Mouse (Mus musculus) neural tube, embryonic 12.5 days (tissue): ENCODE measurements around the gene Dnajc15. TPM values are rescaled to one million over a fixed set of nuclear protein-coding genes. Genes with fewer than 3 reads are reported as not detected.
"Not testable (repeated sequence)": the region's sequence is repeated elsewhere in the genome, so short reads cannot be mapped to it uniquely, and the experiment has no call there.

ENCODE experiments used
- ATAC-seq: fragments of 200-750 bp; cut with Nextera tagmentation; 2 replicates; pipeline ENCODE4 v1.8.0; 2017; ENCODE audit warnings: low read depth, mild to moderate bottlenecking, moderate TSS enrichment, moderate library complexity; ENCODE audit not compliant: low FRiP score
- H3K27ac ChIP-seq: fragments of 300-500 bp; sonication (generic); 2 replicates; pipeline ENCODE4 v1.5.1; 2016
- H3K27me3 ChIP-seq: fragments of 300-500 bp; sonication (generic); replicated peaks from 2 replicates; pipeline ENCODE4 v1.6.1; 2016; ENCODE audit warnings: mild to moderate bottlenecking
- H3K36me3 ChIP-seq: fragments of 300-500 bp; sonication (generic); 2 replicates; pipeline ENCODE4 v1.6.1; 2016; ENCODE audit warnings: mild to moderate bottlenecking
- H3K4me1 ChIP-seq: fragments of 300-500 bp; sonication (generic); 2 replicates; pipeline ENCODE4 v1.6.1; 2016
- H3K4me2 ChIP-seq: fragments of 300-500 bp; sonication (generic); replicated peaks from 2 replicates; pipeline ENCODE4 v1.6.1; 2016; ENCODE audit warnings: mild to moderate bottlenecking
- H3K4me3 ChIP-seq: fragments of 300-500 bp; sonication (generic); 2 replicates; pipeline ENCODE4 v1.5.1; 2016
- H3K9ac ChIP-seq: fragments of 300-500 bp; sonication (generic); 2 replicates; pipeline ENCODE4 v1.6.1; 2016; ENCODE audit warnings: mild to moderate bottlenecking
- H3K9me3 ChIP-seq: fragments of 300-500 bp; sonication (generic); 2 replicates; pipeline ENCODE4 v1.6.1; 2016; ENCODE audit warnings: mild to moderate bottlenecking
- WGBS: fragments of 180-500 bp; shearing (Covaris S2); methylation state at CpG from one replicate; pipeline ENCODE4 v1.1.7; 2016; 5-methylcytosine and 5-hydroxymethylcytosine counted together
- polyA plus RNA-seq: library from polyadenylated mRNA; unstranded; fragments of >200 nt; fragmentation: Nextera tagmentation; extraction: Ambion mirVana; gene quantifications from 2 replicates; pipeline ENCODE4 v1.2.1, GENCODE M21; 2016

Gene Dnajc15
- polyA plus RNA-seq, 1 experiment from 2014 or later = 79.4 TPM

GRCm38 (mm10) chr14:77882669-77883068 lies 7.7 kb upstream of the Dnajc15 start:
- WGBS = 78% methylated on average over 6 of the region's 6 CpGs
- Histone ChIP-seq H3K27ac (no peak overlapping the region), H3K27me3 (no peaks in the 10 kb centered on the region), H3K4me1 (no peaks in the 10 kb centered on the region), H3K4me2 (no peak overlapping the region), H3K4me3 (no peak overlapping the region), H3K9ac (no peak overlapping the region), H3K36me3 (no peaks in the 10 kb centered on the region), H3K9me3 (no peaks in the 10 kb centered on the region)
- ATAC-seq = no peak

DNA sequence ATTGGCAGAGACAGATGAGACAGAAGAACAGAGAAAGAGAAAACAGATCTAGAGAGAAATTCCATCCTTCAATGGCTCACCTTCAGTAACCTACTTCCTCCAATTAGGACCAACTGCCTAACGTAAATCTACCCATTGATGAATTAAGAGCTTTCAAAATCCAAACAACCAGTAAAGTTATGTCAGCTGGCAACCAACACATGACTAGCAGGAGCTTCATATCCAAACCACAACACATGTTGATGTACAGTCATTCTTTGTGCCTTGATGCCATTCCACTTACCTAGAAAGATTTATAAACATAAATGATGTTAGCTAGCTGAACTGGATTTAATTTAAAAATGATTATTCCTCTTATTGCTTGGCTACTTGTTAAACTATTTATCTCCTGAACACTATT lies 7.1 kb upstream of the Dnajc15 start:
- Histone ChIP-seq H3K4me1 (no peaks in the 10 kb centered on the region), H3K4me3 (no peak overlapping the region), H3K36me3 (no peaks in the 10 kb centered on the region), H3K9ac (no peak overlapping the region), H3K9me3 (no peaks in the 10 kb centered on the region), H3K27ac (no peak overlapping the region), H3K27me3 (no peaks in the 10 kb centered on the region), H3K4me2 (no peak overlapping the region)
- 97% methylated on average over 1 of the region's 1 CpGs for WGBS
- no peak for ATAC-seq

- not testable (repeated sequence) for H3K9ac ChIP-seq, H3K4me2 ChIP-seq, H3K4me1 ChIP-seq, ATAC-seq, H3K9me3 ChIP-seq, H3K36me3 ChIP-seq, H3K27me3 ChIP-seq, H3K27ac ChIP-seq, H3K4me3 ChIP-seq
- 77% methylated on average over 2 of the region's 2 CpGs for WGBS
Measured at GRCm38 (mm10) chr14:77877876-77878275, 3.0 kb upstream of the Dnajc15 start.

DNA sequence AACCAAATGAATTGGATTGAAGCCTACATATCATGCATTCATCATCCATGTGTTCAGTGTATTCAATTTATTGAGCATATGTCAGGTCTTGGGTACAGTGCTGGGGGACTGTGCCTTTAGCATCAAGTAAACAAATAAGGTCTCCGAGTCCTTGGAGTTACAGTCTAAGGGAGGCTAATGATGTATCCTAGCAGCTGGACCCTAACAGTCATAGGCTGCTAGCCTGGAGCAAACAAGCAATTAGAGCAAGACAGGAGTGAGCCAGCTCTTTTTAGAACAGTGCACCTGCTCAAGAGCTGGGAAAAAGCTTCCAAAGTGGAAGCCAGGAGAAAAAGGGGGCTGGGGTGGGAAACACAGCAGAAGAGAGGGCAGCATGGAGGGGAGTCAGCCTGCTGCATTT lies 1.3 kb upstream of the Dnajc15 start:
- Histone ChIP-seq H3K4me1 (no peaks in the 10 kb centered on the region), H3K27me3 (no peaks in the 10 kb centered on the region), H3K4me2 (no peak overlapping the region), H3K9me3 (no peaks in the 10 kb centered on the region), H3K27ac (no peak overlapping the region), H3K4me3 (no peak overlapping the region), H3K36me3 (no peaks in the 10 kb centered on the region), H3K9ac (no peak overlapping the region)
- 89% methylated on average over 1 of the region's 1 CpGs for whole genome bisulfite sequencing
- ATAC-seq = no peak

DNA sequence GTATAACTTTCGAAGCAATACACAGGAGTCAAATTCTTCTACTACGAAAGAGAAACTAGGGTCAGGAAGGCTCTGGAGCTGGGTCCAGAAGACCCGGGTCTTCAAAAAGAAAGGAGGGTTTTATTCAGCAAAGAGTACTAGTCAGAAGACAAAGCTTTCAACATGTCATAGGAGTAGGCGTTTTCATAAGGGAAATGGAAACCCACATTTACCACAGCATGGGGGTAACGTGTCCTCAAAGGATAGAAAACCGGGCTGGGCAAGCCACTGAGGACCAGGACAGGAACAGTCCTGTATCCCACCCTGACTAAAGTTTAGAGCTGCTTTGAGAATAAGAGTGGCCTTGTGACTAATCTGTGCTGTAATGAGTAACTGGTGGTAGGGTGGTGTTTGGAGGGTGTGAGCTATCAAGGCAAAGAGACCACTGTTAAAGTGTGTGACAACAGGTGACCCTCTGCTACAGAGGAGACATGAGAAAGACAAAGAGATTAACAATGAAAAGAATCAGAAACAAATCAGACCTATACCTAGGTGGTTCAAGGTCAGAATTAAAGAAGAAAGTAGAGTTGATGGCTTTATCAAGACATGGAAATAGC lies 3.4 kb downstream of the Dnajc15 start:
- H3K4me3 ChIP-seq = no peak overlapping the region
- H3K4me1 ChIP-seq = no peaks in the 10 kb centered on the region
- ATAC-seq = no peak
- H3K27ac ChIP-seq = no peak overlapping the region
- no peaks in the 10 kb centered on the region for H3K9me3 ChIP-seq
- H3K4me2 ChIP-seq = no peak overlapping the region
- H3K27me3 ChIP-seq = no peaks in the 10 kb centered on the region
- H3K36me3 ChIP-seq = no peaks in the 10 kb centered on the region
- no peak overlapping the region for H3K9ac ChIP-seq
- 92% methylated on average over 6 of the region's 6 CpGs for WGBS

DNA sequence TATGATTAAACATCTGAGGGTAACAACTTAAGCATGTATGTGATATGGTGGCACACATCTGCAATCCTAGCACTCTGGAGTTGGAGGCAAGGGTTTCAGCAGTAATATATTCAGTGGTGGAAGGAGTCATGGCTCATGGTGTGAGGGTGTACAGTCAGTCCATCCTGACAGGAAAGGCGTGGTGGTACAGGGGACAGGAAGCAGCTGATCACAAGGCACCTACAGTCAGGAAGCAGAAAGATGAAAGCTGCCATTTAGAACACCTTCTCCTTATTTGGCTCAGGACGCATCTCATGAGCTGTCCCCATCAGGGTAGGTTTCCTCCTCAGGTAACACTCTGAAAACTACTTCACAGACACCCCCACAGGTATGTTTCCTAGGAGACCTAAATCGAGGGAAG lies 4.0 kb downstream of the Dnajc15 start:
- Histone ChIP-seq H3K9ac (no peak overlapping the region), H3K4me2 (no peak overlapping the region), H3K4me3 (no peak overlapping the region), H3K9me3 (no peaks in the 10 kb centered on the region), H3K27me3 (no peaks in the 10 kb centered on the region), H3K4me1 (no peaks in the 10 kb centered on the region), H3K36me3 (no peaks in the 10 kb centered on the region), H3K27ac (no peak overlapping the region)
- 89% methylated on average over 3 of the region's 3 CpGs for WGBS
- ATAC-seq = no peak

DNA sequence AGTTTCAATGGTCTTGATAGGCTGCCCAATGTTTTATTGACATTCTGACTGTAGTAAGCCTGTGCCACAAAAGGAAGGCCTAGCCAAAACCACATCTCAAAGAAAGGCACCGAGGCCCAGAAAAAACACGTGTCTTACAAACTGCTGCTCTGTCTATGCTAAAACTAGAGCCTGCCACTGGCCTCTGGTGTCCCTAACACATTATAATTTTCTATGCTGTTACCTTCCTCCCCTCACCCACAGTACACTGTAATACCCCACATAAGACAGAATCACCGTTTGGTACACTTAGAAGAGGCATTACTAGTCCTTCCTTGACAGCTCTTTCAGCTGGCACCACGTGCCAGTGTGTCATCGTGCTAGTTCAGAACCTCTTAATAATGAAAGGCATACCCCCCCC lies 7.3 kb downstream of the Dnajc15 start:
- 92% methylated on average over 5 of the region's 5 CpGs for WGBS
- H3K9ac ChIP-seq = no peak overlapping the region
- ATAC-seq = no peak

DNA sequence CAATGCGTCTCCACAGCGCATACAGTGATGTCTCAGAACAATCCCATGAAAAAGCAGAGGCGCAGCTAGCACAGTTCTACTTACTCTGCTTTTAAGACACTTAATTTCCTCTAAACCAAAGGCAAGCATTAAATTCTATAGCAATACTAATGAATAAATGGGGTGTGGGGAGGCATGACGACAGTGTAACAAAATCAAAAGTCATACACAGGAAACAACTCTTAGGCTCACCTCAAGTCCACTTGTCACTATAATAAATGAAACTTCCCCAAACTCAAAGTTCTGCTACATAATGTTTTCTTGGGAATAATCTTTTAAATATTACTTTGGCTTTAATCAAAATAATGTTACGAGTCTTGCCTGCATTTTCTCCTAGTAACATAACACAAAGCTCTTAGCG lies 10.4 kb downstream of the Dnajc15 start:
- 94% methylated on average over 6 of the region's 6 CpGs for WGBS
- H3K27ac ChIP-seq = no peak overlapping the region
- ATAC-seq = no peak
- H3K27me3 ChIP-seq = no peaks in the 10 kb centered on the region
- H3K4me3 ChIP-seq = no peak overlapping the region
- no peaks in the 10 kb centered on the region for H3K4me1 ChIP-seq
- H3K9ac ChIP-seq = no peak overlapping the region
- H3K36me3 ChIP-seq = no peaks in the 10 kb centered on the region
- no peak overlapping the region for H3K4me2 ChIP-seq
- H3K9me3 ChIP-seq = no peaks in the 10 kb centered on the region

More for the DNA sequence above, 7.3 kb downstream of the Dnajc15 start:
- H3K9me3 ChIP-seq = no peaks in the 10 kb centered on the region
- H3K27me3 ChIP-seq = no peaks in the 10 kb centered on the region
- no peak overlapping the region for H3K4me3 ChIP-seq
- no peaks in the 10 kb centered on the region for H3K4me1 ChIP-seq
- no peak overlapping the region for H3K4me2 ChIP-seq
- no peak overlapping the region for H3K27ac ChIP-seq
- H3K36me3 ChIP-seq = no peaks in the 10 kb centered on the region

- H3K9ac ChIP-seq = no peak overlapping the region
- no peak overlapping the region for H3K27ac ChIP-seq
- H3K36me3 ChIP-seq = no peaks in the 10 kb centered on the region
- no peaks in the 10 kb centered on the region for H3K9me3 ChIP-seq
- 78% methylated on average over 3 of the region's 3 CpGs for WGBS
- H3K27me3 ChIP-seq = no peaks in the 10 kb centered on the region
- H3K4me1 ChIP-seq = no peaks in the 10 kb centered on the region
- no peak overlapping the region for H3K4me2 ChIP-seq
- no peak for ATAC-seq
- H3K4me3 ChIP-seq = no peak overlapping the region
Measured at GRCm38 (mm10) chr14:77864051-77864450, 10.9 kb downstream of the Dnajc15 start.

DNA sequence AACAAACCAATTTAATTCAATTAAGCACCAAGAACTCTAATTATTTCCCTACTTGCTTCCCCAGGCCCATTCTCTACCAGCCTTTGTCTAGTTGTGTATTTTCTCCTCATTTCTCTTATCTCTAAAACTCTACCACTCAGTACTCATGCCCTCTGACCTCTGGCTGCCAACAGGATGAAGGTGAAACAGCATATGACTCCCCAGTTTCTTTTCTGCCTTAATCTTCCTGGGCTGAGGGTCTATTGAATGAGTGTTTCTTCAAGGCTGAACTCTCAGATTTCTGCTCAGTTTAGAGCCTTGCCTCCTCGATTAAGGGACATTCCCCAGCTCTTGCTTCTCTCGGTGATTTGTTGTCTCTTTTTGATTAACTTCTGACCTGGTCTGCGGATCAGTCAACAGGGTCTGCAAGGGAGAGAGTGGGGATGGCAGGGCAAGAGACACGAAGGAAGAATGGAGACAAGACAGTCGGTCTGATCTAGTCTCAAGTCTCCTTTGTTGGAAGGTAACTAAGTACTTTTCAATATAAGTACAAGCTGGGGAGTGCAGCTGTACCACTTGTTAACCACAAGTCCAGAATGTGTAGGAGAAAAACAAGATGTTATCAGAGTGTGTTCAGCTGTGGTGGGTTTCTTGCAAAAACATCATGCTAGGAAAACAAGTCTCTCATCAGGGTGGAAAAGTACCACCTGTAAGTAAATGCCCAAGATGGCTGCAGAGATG lies 13.9 kb downstream of the Dnajc15 start:
- no peak overlapping the region for H3K9ac ChIP-seq
- ATAC-seq = no peak
- H3K9me3 ChIP-seq = no peaks in the 10 kb centered on the region
- no peaks in the 10 kb centered on the region for H3K27me3 ChIP-seq
- no peak overlapping the region for H3K4me3 ChIP-seq
- WGBS = 63% methylated on average over 5 of the region's 5 CpGs
- H3K4me1 ChIP-seq = no peaks in the 10 kb centered on the region
- H3K27ac ChIP-seq = no peak overlapping the region
- no peak overlapping the region for H3K4me2 ChIP-seq
- no peaks in the 10 kb centered on the region for H3K36me3 ChIP-seq

- no peaks in the 10 kb centered on the region for H3K27me3 ChIP-seq
- no peaks in the 10 kb centered on the region for H3K4me1 ChIP-seq
- no peak overlapping the region for H3K27ac ChIP-seq
- ATAC-seq = no peak
- 86% methylated on average over 1 of the region's 1 CpGs for WGBS
- H3K9me3 ChIP-seq = no peaks in the 10 kb centered on the region
- H3K36me3 ChIP-seq = no peaks in the 10 kb centered on the region
- H3K4me2 ChIP-seq = no peak overlapping the region
- H3K9ac ChIP-seq = no peak overlapping the region
- no peak overlapping the region for H3K4me3 ChIP-seq
Measured at GRCm38 (mm10) chr14:77859894-77860293, 15.0 kb downstream of the Dnajc15 start.

DNA sequence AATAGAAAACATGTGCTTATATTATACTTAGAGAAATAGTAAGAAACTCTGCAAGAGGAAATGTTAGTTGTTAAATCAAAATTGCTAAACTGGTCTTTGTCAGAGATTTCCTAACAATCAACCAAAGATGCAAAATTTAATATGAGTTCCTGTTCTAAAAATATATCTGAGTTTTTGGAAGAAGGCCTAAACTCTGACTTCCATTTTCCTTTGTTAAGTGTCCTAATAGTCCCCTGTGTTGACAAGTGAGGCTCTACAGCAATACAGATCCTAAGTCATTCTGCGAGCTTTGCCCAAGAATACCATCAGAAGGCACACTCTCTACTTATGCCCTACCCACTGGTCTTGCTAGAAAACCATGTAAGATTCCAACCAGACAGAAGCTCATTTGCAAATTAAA lies 21.0 kb downstream of the Dnajc15 start:
- no peak overlapping the region for H3K4me2 ChIP-seq
- no peak for ATAC-seq
- H3K9me3 ChIP-seq = no peaks in the 10 kb centered on the region
- H3K4me3 ChIP-seq = no peak overlapping the region
- no peaks in the 10 kb centered on the region for H3K4me1 ChIP-seq
- H3K9ac ChIP-seq = no peak overlapping the region
- no peaks in the 10 kb centered on the region for H3K36me3 ChIP-seq
- H3K27ac ChIP-seq = no peak overlapping the region
- WGBS = 98% methylated on average over 1 of the region's 1 CpGs
- no peaks in the 10 kb centered on the region for H3K27me3 ChIP-seq

DNA sequence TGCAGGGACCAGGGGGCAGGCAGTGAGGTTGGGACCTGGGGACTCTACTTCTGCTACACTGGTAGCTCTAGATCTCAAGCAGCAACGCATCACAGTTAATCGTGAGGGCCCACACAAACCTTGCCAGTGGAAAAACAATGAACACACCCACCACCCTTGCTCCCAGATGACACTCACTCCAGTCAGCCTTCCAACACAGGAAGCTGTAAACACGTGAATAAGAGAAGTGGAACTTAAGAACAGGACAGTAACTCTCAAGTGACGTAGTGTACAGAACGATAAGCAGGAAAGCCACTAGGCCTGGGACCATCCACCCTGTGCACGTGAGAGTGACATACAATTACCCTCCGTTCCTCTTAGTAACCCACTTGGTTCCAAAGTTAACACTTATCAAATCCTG lies 25.1 kb downstream of the Dnajc15 start:
- Histone ChIP-seq H3K9me3 (no peaks in the 10 kb centered on the region), H3K27me3 (no peaks in the 10 kb centered on the region), H3K4me2 (no peak overlapping the region), H3K4me3 (no peak overlapping the region), H3K27ac (no peak overlapping the region), H3K36me3 (no peaks in the 10 kb centered on the region), H3K4me1 (no peaks in the 10 kb centered on the region), H3K9ac (no peak overlapping the region)
- no peak for ATAC-seq
- 92% methylated on average over 7 of the region's 7 CpGs for whole genome bisulfite sequencing
